Mouse (Mus musculus): ENCODE results near the gene Dnajc24. TPM values are rescaled to one million over a fixed set of nuclear protein-coding genes. Genes with fewer than 3 reads are reported as not detected.

Gene Dnajc24
- polyA plus RNA-seq, 1 experiment, result 16.9 TPM

DNA sequence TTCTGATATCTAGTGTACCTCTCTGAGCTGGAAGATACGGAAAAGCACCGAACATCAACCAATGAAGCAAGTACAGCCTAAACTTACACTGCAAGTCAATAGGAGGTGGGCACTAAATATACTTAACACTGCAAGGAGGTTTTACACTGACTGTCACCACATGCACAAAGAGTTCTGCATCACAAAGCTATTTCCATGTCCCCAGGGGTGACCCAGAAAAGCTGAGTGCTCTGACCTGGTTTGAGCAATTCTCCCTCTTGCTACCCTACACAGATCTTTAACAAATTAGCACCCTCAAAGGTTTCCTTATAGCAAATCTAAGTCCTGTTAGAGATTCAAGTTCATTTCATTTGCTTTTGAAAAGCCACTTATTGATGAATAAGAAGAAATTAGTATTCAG, 25.3 kb downstream of the Dnajc24 start:
- Histone ChIP-seq H3K4me3 (ENCODE audit: insufficient read depth, low read length) (no peak overlapping the region), H3K27ac (ENCODE audit: insufficient read depth, low read length) (no peak overlapping the region), H3K4me1 (ENCODE audit: control insufficient read depth, insufficient read depth, low read length) (no peaks in the 10 kb centered on the region)
- TF ChIP-seq POLR2A (IDR thresholded peaks at IDR 0.05; ENCODE audit: low read depth, low read length) (no peak), CTCF (IDR thresholded peaks at IDR 0.05; ENCODE audit: borderline replicate concordance, insufficient read depth, low read length) (no peak)

DNA sequence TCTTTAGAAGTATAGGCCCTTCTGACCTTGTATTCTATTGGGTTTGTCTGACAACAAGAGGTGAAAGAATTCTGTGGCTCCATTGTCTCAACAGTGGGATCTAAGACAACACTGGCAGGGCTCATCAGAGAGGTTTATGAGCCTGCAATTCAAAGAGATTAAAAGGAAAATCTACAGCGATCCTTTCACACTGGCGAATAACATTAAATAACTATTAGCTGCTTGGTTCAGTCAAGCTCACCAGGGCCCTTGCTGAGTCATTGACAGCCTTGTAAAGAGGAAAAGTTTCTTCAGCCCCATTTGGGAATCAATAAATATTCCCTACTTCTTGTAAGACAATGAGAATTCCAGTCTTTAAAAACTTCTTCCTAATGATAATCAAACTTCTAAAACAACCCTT, 29.4 kb downstream of the Dnajc24 start:
- no peaks in the 10 kb centered on the region for H3K4me1 ChIP-seq (ENCODE audit: control insufficient read depth, insufficient read depth, low read length)
- H3K4me3 ChIP-seq (ENCODE audit: insufficient read depth, low read length), result no peak overlapping the region
- H3K27ac ChIP-seq (ENCODE audit: insufficient read depth, low read length), result no peak overlapping the region
- TF ChIP-seq POLR2A (IDR thresholded peaks at IDR 0.05; ENCODE audit: low read depth, low read length) (no peak), CTCF (IDR thresholded peaks at IDR 0.05; ENCODE audit: borderline replicate concordance, insufficient read depth, low read length) (no peak)

DNA sequence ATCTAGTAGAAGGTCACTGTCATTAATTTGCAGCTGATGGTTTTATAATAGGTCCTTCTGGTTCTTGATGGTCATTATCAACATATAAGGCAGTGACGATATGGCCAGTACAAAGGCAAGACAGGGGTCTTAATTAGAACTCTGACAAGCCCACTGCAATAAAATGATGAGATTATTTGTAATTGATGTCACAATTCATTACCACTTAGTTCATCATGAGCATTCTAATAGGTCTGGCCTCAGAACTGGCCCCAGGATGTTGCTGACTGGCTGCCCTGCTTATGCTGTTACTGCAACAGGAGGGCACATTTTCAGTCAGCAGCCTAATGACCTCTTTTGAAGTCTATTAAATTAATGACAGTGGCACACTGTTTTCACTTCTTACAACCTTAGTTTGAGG, 39.9 kb downstream of the Dnajc24 start:
- Histone ChIP-seq H3K27ac (ENCODE audit: insufficient read depth, low read length) (no peak overlapping the region), H3K4me1 (ENCODE audit: control insufficient read depth, insufficient read depth, low read length) (no peaks in the 10 kb centered on the region), H3K4me3 (ENCODE audit: insufficient read depth, low read length) (no peak overlapping the region)
- TF ChIP-seq CTCF (IDR thresholded peaks at IDR 0.05; ENCODE audit: borderline replicate concordance, insufficient read depth, low read length) (no peak), POLR2A (IDR thresholded peaks at IDR 0.05; ENCODE audit: low read depth, low read length) (no peak)

DNA sequence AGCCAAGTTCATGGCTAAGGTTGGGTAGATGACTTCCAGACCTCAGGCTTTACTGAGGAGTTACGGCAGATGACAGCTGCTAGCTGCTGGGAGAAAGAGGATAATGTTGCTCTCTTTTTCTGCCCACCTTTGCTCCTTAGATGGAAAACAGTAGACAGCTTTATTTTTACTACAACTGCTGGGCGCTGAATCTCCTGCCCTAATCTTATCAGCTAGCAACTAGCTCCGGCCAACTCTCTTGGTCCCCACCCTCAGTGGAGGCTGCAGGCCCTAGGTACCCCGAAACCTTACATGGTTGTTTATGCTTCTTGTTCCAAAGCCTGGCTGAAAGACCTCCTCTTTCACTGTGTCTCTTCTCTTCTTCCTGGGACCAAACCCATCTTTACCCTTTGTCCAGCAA, 49.5 kb downstream of the Dnajc24 start:
- TF ChIP-seq POLR2A (IDR thresholded peaks at IDR 0.05; ENCODE audit: low read depth, low read length) (no peak), CTCF (IDR thresholded peaks at IDR 0.05; ENCODE audit: borderline replicate concordance, insufficient read depth, low read length) (no peak)
- H3K27ac ChIP-seq (ENCODE audit: insufficient read depth, low read length), result no peak overlapping the region
- H3K4me1 ChIP-seq (ENCODE audit: control insufficient read depth, insufficient read depth, low read length), result no peaks in the 10 kb centered on the region
- no peak overlapping the region for H3K4me3 ChIP-seq (ENCODE audit: insufficient read depth, low read length)

DNA sequence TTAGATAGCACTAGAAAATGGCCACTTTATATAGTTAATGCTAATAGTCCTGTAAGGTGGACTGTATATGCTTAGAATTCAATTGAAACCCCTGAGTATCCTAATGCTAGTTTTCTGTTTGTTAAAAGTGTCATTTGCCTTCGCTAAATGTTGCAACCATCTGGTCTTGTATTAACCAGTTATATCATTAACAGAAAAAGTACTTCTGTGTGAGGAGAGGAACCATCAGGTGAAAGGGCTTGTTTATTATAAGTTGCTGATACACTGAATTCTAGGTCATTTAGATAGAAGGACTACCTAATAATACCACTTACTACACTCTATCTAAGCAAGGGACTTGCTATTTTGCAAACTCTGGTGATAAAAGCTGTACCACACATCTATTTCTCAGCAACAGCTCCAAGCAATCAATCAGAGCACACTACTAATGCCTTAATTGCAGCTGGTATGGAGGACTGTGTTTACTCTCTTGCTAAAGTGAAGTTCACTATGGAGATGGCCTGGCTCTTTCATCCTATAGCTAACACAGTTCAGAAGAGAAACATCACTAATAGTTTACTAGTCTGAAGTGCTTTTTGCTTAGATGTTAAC, 51.9 kb downstream of the Dnajc24 start:
- H3K4me1 ChIP-seq (ENCODE audit: control insufficient read depth, insufficient read depth, low read length), result no peaks in the 10 kb centered on the region
- TF ChIP-seq CTCF (IDR thresholded peaks at IDR 0.05; ENCODE audit: borderline replicate concordance, insufficient read depth, low read length) (no peak), POLR2A (IDR thresholded peaks at IDR 0.05; ENCODE audit: low read depth, low read length) (no peak)
- H3K4me3 ChIP-seq (ENCODE audit: insufficient read depth, low read length), result no peak overlapping the region
- no peak overlapping the region for H3K27ac ChIP-seq (ENCODE audit: insufficient read depth, low read length)

DNA sequence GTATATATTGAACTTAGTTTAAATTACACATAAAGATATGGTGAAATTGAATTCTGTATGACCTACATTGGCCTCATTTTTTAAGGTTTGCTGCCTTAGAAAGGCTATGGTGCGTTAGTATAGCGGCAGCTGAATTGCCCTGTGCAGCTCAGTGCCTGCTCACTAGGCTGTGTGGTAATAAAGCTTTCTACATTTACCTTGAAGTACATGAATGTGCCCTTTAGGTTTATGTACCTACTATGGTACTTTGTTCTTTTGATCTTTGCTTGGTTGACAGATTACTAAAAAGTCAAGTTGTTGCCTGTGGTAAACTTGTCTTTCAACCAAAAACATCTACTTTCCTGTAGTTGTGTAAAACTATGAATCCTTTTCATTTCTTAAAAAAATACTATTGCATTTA, 53.2 kb downstream of the Dnajc24 start:
- no peak overlapping the region for H3K27ac ChIP-seq (ENCODE audit: insufficient read depth, low read length)
- no peaks in the 10 kb centered on the region for H3K4me1 ChIP-seq (ENCODE audit: control insufficient read depth, insufficient read depth, low read length)
- no peak for TF ChIP-seq POLR2A (IDR thresholded peaks at IDR 0.05; ENCODE audit: low read depth, low read length)
- no peak for TF ChIP-seq CTCF (IDR thresholded peaks at IDR 0.05; ENCODE audit: borderline replicate concordance, insufficient read depth, low read length)
- no peak overlapping the region for H3K4me3 ChIP-seq (ENCODE audit: insufficient read depth, low read length)

DNA sequence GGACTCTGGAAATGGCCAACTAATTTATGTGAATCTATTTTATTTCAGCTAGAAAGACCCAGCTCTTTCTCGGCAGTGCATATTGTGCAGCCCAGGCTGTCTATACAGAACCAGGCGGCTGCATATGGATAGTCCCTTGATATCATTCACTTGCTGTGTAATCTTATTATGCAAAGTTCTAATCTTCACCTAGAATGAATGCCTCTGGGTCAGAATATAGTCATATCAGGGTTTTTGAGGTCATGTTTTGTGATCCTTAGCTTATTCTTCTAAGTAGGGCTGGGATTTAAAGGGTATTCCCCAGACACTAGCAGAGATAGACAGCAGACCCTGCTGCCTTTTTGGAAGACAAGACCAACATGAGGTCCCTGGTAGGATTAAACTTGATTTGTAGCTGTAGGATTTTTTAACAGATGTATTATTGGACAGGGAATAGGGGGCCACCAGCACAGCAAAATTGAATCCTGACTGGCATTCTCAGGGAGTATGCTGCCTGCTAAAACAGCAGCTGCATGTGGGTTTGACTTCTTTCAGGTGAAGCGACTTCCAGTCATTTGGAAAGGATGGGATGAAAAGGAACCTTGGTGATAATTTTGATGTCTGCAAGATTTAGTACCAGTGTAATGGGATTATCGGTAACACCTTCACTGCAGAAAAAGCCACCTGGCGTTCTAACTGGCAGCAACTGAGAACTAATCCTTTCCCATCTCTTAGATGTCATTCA, 85.6 kb downstream of the Dnajc24 start:
- Histone ChIP-seq H3K4me3 (ENCODE audit: insufficient read depth, low read length) (no peak overlapping the region), H3K4me1 (ENCODE audit: control insufficient read depth, insufficient read depth, low read length) (0 out of 2 replicates have a peak, but pooled peaks cover 4% of the 10 kb centered on the region), H3K27ac (ENCODE audit: insufficient read depth, low read length) (no peak overlapping the region)
- no peak for TF ChIP-seq CTCF (IDR thresholded peaks at IDR 0.05; ENCODE audit: borderline replicate concordance, insufficient read depth, low read length)

Other genes with a start within 250 kb of the Dnajc24 start
- gene Elp4, start 99.0 kb downstream of the Dnajc24 start, polyA plus RNA-seq (2011; ENCODE audit: insufficient read length, low read depth, missing spikeins), result 17.8 and 24.1 TPM in 2 replicates
- 48.0 and 48.7 TPM in 2 replicates for gene Immp1l, start 98.9 kb downstream of the Dnajc24 start, polyA plus RNA-seq (2011; ENCODE audit: insufficient read length, low read depth, missing spikeins)